ENCODE assay signal across 8 mouse cellular contexts in genomic region chr2:167240008-167240964, GRCm38 (mm10). TPM values are rescaled to one million over a fixed set of nuclear protein-coding genes. Genes with fewer than 3 reads are reported as not detected.
DNase-seq lines count a peak whose midpoint lies in the region; ATAC-seq lines count a peak whose summit lies in the region.

Gene Ptgis (minus strand): TSS chr2:167240604.

- peaks cover 22% of the 10 kb centered on the region; the same call in 1 of the 2 replicates for H3K27me3 ChIP-seq in forebrain, embryonic 13.5 days
- peaks cover 20% of the 10 kb centered on the region for H3K27me3 ChIP-seq in hindbrain, embryonic 12.5 days
- H3K27me3 ChIP-seq in lung, embryonic 16.5 days (ENCODE audit: control insufficient read depth, insufficient read depth, low read depth, low read length), result no peaks in the 10 kb centered on the region
- no peaks in the 10 kb centered on the region for H3K27me3 ChIP-seq in stomach, embryonic 16.5 days (ENCODE audit: control insufficient read depth, insufficient read depth, low read length)

- H3K36me3 ChIP-seq in forebrain, embryonic 13.5 days (ENCODE audit: poor library complexity, severe bottlenecking), result no peaks in the 10 kb centered on the region
- H3K36me3 ChIP-seq in hindbrain, embryonic 12.5 days, result no peaks in the 10 kb centered on the region
- H3K36me3 ChIP-seq in lung, embryonic 16.5 days (ENCODE audit: control insufficient read depth, insufficient read depth, low read length), result no peaks in the 10 kb centered on the region
- H3K36me3 ChIP-seq in stomach, embryonic 16.5 days (ENCODE audit: control insufficient read depth, insufficient read depth, low read length), result no peaks in the 10 kb centered on the region

- H3K4me3 ChIP-seq in forebrain, embryonic 13.5 days, result peak within 1 kb of the TSS; percentile 48
- peak within 1 kb of the TSS; percentile 46 for H3K4me3 ChIP-seq in hindbrain, embryonic 12.5 days
- peak within 1 kb of the TSS; percentile 49 for H3K4me3 ChIP-seq in lung, embryonic 16.5 days (ENCODE audit: low read length)
- peak within 1 kb of the TSS; percentile 59 for H3K4me3 ChIP-seq in stomach, embryonic 16.5 days (replicated peaks; ENCODE audit: low read length)

- H3K27ac ChIP-seq in forebrain, embryonic 13.5 days, result no peak within 1 kb of the TSS
- no peak within 1 kb of the TSS for H3K27ac ChIP-seq in hindbrain, embryonic 12.5 days
- no peak within 1 kb of the TSS for H3K27ac ChIP-seq in lung, embryonic 16.5 days (ENCODE audit: low read length)
- peak within 1 kb of the TSS; percentile 69 for H3K27ac ChIP-seq in stomach, embryonic 16.5 days (ENCODE audit: low read length)

- DNase-seq in urinary bladder, postnatal 14 days (ENCODE audit: low spot score), result peak; percentile 50
- no peak for DNase-seq in urinary bladder, postnatal 10 days (ENCODE audit: low spot score)
- DNase-seq in cerebellum, adult 9-10 months, result no peak
- no peak for DNase-seq in cerebellum, postnatal 4 days (ENCODE audit: low spot score in 2 of 2)

- peak within 1 kb of the TSS; percentile 67 for H3K9ac ChIP-seq in forebrain, embryonic 13.5 days
- peak within 1 kb of the TSS; percentile 67 for H3K9ac ChIP-seq in hindbrain, embryonic 12.5 days
- H3K9ac ChIP-seq in lung, embryonic 16.5 days (ENCODE audit: low read length), result peak within 1 kb of the TSS; percentile 69
- peak within 1 kb of the TSS; percentile 76 for H3K9ac ChIP-seq in stomach, embryonic 16.5 days (ENCODE audit: low read length)

- peaks cover 5% of the 10 kb centered on the region; the same call in 1 of the 2 replicates for H3K9me3 ChIP-seq in forebrain, embryonic 13.5 days (replicated peaks)
- H3K9me3 ChIP-seq in hindbrain, embryonic 12.5 days (replicated peaks), result peaks cover 7% of the 10 kb centered on the region; the same call in 1 of the 2 replicates
- peaks cover 5% of the 10 kb centered on the region for H3K9me3 ChIP-seq in lung, embryonic 16.5 days (ENCODE audit: control insufficient read depth, low read length)
- H3K9me3 ChIP-seq in stomach, embryonic 16.5 days (replicated peaks; ENCODE audit: control insufficient read depth, low read length), result no peaks in the 10 kb centered on the region; the same call in 1 of the 2 replicates

- ATAC-seq in forebrain, embryonic 13.5 days, result peak; percentile 38; the same call in 1 of the 2 replicates
- no peak for ATAC-seq in hindbrain, embryonic 12.5 days (ENCODE audit: low FRiP score)
- peak; percentile 64 for ATAC-seq in lung, embryonic 16.5 days (ENCODE audit: low read depth)
- ATAC-seq in stomach, embryonic 16.5 days (ENCODE audit: insufficient read depth, low FRiP score), result peak; percentile 54

- 2% methylated on average over 42 of the region's 45 CpGs for WGBS in forebrain, embryonic 13.5 days
- WGBS in hindbrain, embryonic 12.5 days, result 4% methylated on average over 41 of the region's 45 CpGs
- WGBS in lung, embryonic 16.5 days, result 1% methylated on average over 42 of the region's 45 CpGs
- WGBS in stomach, embryonic 16.5 days, result 2% methylated on average over 44 of the region's 45 CpGs

- peaks cover 13% of the 10 kb centered on the region for H3K4me1 ChIP-seq in forebrain, embryonic 13.5 days
- H3K4me1 ChIP-seq in hindbrain, embryonic 12.5 days, result peaks cover 14% of the 10 kb centered on the region
- peaks cover 13% of the 10 kb centered on the region for H3K4me1 ChIP-seq in lung, embryonic 16.5 days (replicated peaks; ENCODE audit: control insufficient read depth, insufficient read depth, low read length)
- peaks cover 14% of the 10 kb centered on the region for H3K4me1 ChIP-seq in stomach, embryonic 16.5 days (ENCODE audit: control insufficient read depth, insufficient read depth, low read length)

- peak within 1 kb of the TSS; percentile 92 for H3K4me2 ChIP-seq in forebrain, embryonic 13.5 days
- H3K4me2 ChIP-seq in hindbrain, embryonic 12.5 days (replicated peaks), result peak within 1 kb of the TSS; percentile 87
- peak within 1 kb of the TSS; percentile 88 for H3K4me2 ChIP-seq in lung, embryonic 16.5 days (ENCODE audit: low read depth, low read length)
- H3K4me2 ChIP-seq in stomach, embryonic 16.5 days (ENCODE audit: low read depth, low read length), result peak within 1 kb of the TSS; percentile 71

RNA-seq across cellular contexts. Expression of gene Ptgis, which starts in this region (rescaled TPM):
- 3.5 and 4.4 TPM in 2 replicates for polyA plus RNA-seq in forebrain, embryonic 13.5 days (2015; fragmentation: Nextera tagmentation; extraction: Ambion mirVana)
- polyA plus RNA-seq in hindbrain, embryonic 12.5 days (2016; fragmentation: Nextera tagmentation; extraction: Ambion mirVana), result 9.1 and 13.0 TPM in 2 replicates
- 14.4 and 15.8 TPM in 2 replicates for polyA plus RNA-seq in lung, embryonic 16.5 days (2015; fragmentation: Nextera tagmentation; extraction: Ambion mirVana)
- polyA plus RNA-seq in stomach, embryonic 16.5 days (2015; fragmentation: Nextera tagmentation; extraction: Ambion mirVana), result 23.5 and 24.3 TPM in 2 replicates
